Mouse (Mus musculus): Measurements from ENCODE around the gene Zmat1. TPM values are rescaled to one million over a fixed set of nuclear protein-coding genes. Genes with fewer than 3 reads are reported as not detected.
"Not testable (repeated sequence)": the region's sequence is repeated elsewhere in the genome, so short reads cannot be mapped to it uniquely, and the experiment has no call there.

The Zmat1 gene
- total RNA-seq (2017), result 2.8 and 9.0 TPM in 2 replicates

- ATAC-seq (replicated peaks in 1 of 2; ENCODE audit: insufficient read depth in 1 of 2, low FRiP score in 2 of 2, low TSS enrichment in 1 of 2, low read depth in 1 of 2, poor library complexity in 2 of 2, severe bottlenecking in 2 of 2), result peak; percentile 100
These were observed at the start of gene Zmat1 for GRCm38 (mm10) chrX:135008720-135009470. TSS of gene Zmat1 (minus strand) at chrX:135009209.

- ATAC-seq (replicated peaks in 1 of 2; ENCODE audit: insufficient read depth in 1 of 2, low FRiP score in 2 of 2, low TSS enrichment in 1 of 2, low read depth in 1 of 2, poor library complexity in 2 of 2, severe bottlenecking in 2 of 2), result not testable (repeated sequence)
These were observed 44.9 kb upstream of the Zmat1 start for GRCm38 (mm10) chrX:135053939-135054338.

GRCm38 (mm10) chrX:135035962-135036375 is 27.0 kb upstream of the Zmat1 start:
- no peak; a peak in 1 of 4 replicates for ATAC-seq (replicated peaks in 1 of 2; ENCODE audit: insufficient read depth in 1 of 2, low FRiP score in 2 of 2, low TSS enrichment in 1 of 2, low read depth in 1 of 2, poor library complexity in 2 of 2, severe bottlenecking in 2 of 2)

- ATAC-seq (replicated peaks in 1 of 2; ENCODE audit: insufficient read depth in 1 of 2, low FRiP score in 2 of 2, low TSS enrichment in 1 of 2, low read depth in 1 of 2, poor library complexity in 2 of 2, severe bottlenecking in 2 of 2), result no peak
These were observed 16.1 kb upstream of the Zmat1 start for GRCm38 (mm10) chrX:135025135-135025534.

GRCm38 (mm10) chrX:135011381-135011780 is 2.4 kb upstream of the Zmat1 start:
- ATAC-seq (replicated peaks in 1 of 2; ENCODE audit: insufficient read depth in 1 of 2, low FRiP score in 2 of 2, low TSS enrichment in 1 of 2, low read depth in 1 of 2, poor library complexity in 2 of 2, severe bottlenecking in 2 of 2), result no peak

GRCm38 (mm10) chrX:135009471-135009815 is 434 bp upstream of the Zmat1 start:
- ATAC-seq (replicated peaks in 1 of 2; ENCODE audit: insufficient read depth in 1 of 2, low FRiP score in 2 of 2, low TSS enrichment in 1 of 2, low read depth in 1 of 2, poor library complexity in 2 of 2, severe bottlenecking in 2 of 2), result 0 out of 4 replicates have a peak, but pooled peaks of 1 of the 2 experiments have one; percentile 1

GRCm38 (mm10) chrX:135008021-135008420 is 988 bp downstream of the Zmat1 start:
- no peak for ATAC-seq (replicated peaks in 1 of 2; ENCODE audit: insufficient read depth in 1 of 2, low FRiP score in 2 of 2, low TSS enrichment in 1 of 2, low read depth in 1 of 2, poor library complexity in 2 of 2, severe bottlenecking in 2 of 2)

- no peak for ATAC-seq (replicated peaks in 1 of 2; ENCODE audit: insufficient read depth in 1 of 2, low FRiP score in 2 of 2, low TSS enrichment in 1 of 2, low read depth in 1 of 2, poor library complexity in 2 of 2, severe bottlenecking in 2 of 2)
These were observed 44.5 kb downstream of the Zmat1 start, which contains the start of gene Nxf2 for GRCm38 (mm10) chrX:134964546-134964945. TSS of gene Nxf2 (minus strand) at chrX:134964754.

GRCm38 (mm10) chrX:134963305-134964094 is 45.5 kb downstream of the Zmat1 start:
- ATAC-seq (replicated peaks in 1 of 2; ENCODE audit: insufficient read depth in 1 of 2, low FRiP score in 2 of 2, low TSS enrichment in 1 of 2, low read depth in 1 of 2, poor library complexity in 2 of 2, severe bottlenecking in 2 of 2), result peak; percentile 76 to 81

GRCm38 (mm10) chrX:134930361-134930760 is 78.6 kb downstream of the Zmat1 start:
- ATAC-seq (replicated peaks in 1 of 2; ENCODE audit: insufficient read depth in 1 of 2, low FRiP score in 2 of 2, low TSS enrichment in 1 of 2, low read depth in 1 of 2, poor library complexity in 2 of 2, severe bottlenecking in 2 of 2), result no peak

GRCm38 (mm10) chrX:134929927-134930326 is 79.1 kb downstream of the Zmat1 start:
- no peak for ATAC-seq (replicated peaks in 1 of 2; ENCODE audit: insufficient read depth in 1 of 2, low FRiP score in 2 of 2, low TSS enrichment in 1 of 2, low read depth in 1 of 2, poor library complexity in 2 of 2, severe bottlenecking in 2 of 2)

- ATAC-seq (replicated peaks in 1 of 2; ENCODE audit: insufficient read depth in 1 of 2, low FRiP score in 2 of 2, low TSS enrichment in 1 of 2, low read depth in 1 of 2, poor library complexity in 2 of 2, severe bottlenecking in 2 of 2), result no peak
These were observed 84.0 kb downstream of the Zmat1 start for GRCm38 (mm10) chrX:134925058-134925457.

GRCm38 (mm10) chrX:134923675-134924424 is 85.2 kb downstream of the Zmat1 start:
- ATAC-seq (replicated peaks in 1 of 2; ENCODE audit: insufficient read depth in 1 of 2, low FRiP score in 2 of 2, low TSS enrichment in 1 of 2, low read depth in 1 of 2, poor library complexity in 2 of 2, severe bottlenecking in 2 of 2), result no peak

Other genes starting within 250 kb of the Zmat1 start
- gene Armcx2, start 200.0 kb downstream of the Zmat1 start, total RNA-seq (2017), result 18.5 and 24.4 TPM in 2 replicates
- gene Nxf2, start 44.5 kb downstream of the Zmat1 start, total RNA-seq (2017), result 0.50 and 1.0 TPM in 2 replicates
- gene Gm15023, start 168.4 kb upstream of the Zmat1 start, total RNA-seq (2017), result 0.19 and 0.30 TPM in 2 replicates
- not detected in 2 replicates for gene Tceal6, start 201.5 kb upstream of the Zmat1 start, total RNA-seq (2017)